8 mouse cellular contexts compared by ENCODE assay signal in the genomic region with DNA sequence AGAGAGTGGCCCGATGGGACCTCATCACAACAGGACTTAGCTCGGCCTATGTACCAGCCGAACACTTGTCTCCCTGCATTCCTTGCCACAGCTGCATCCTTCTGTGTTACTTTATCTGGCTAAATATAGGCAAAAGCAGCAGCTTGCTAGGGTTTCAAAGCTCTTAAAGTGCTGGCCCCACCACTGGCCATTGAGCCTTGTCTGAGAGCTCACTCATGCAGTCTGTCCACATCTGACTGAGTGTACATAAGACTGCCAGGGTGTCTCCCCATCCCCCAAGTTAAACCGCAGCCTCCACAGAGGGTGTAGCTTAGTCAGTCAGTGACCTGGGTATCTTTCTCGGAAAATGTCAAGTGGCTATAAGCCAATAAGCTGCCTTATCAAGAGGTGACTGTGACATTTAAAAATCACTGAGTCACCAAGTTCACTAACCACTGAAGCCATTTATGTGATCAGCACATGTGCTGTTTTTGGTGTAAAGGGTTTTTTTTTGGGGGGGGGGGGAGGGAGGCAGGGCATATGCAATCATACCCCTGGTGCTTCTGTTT. TPM values are rescaled to one million over a fixed set of nuclear protein-coding genes. Genes with fewer than 3 reads are reported as not detected.
DNase-seq lines count a peak whose midpoint lies in the region; ATAC-seq lines count a peak whose summit lies in the region.

No protein-coding gene starts in this region.

- no peak for DNase-seq in frontal cortex, postnatal 10 days (ENCODE audit: low spot score in 2 of 2)
- DNase-seq in A20 (ENCODE audit: low read depth, low spot score) = peak; percentile 34
- DNase-seq in gastrocnemius, adult 18-20 months (ENCODE audit: low spot score) = no peak
- DNase-seq in cerebellum, adult 9-10 months = no peak

- no peak overlapping the region for H3K4me2 ChIP-seq in liver, embryonic 12.5 days
- H3K4me2 ChIP-seq in intestine, embryonic 15.5 days (replicated peaks) = no peak overlapping the region

- peaks cover 4% of the 10 kb centered on the region; the same call in 1 of the 2 replicates for H3K27me3 ChIP-seq in liver, embryonic 12.5 days (replicated peaks)
- H3K27me3 ChIP-seq in intestine, embryonic 15.5 days (replicated peaks) = no peaks in the 10 kb centered on the region

- peak; percentile 27; the same call in 1 of the 2 replicates for ATAC-seq in frontal cortex, adult (ENCODE audit: low TSS enrichment)
- ATAC-seq in common myeloid progenitor, adult 5-6 weeks (replicated peaks; ENCODE audit: low read depth, poor library complexity, severe bottlenecking) = peak; percentile 75
- ATAC-seq in liver, embryonic 12.5 days = peak; percentile 59; the same call in 1 of the 2 replicates
- ATAC-seq in intestine, embryonic 15.5 days = no peak

- no peak overlapping the region for H3K27ac ChIP-seq in liver, embryonic 12.5 days
- H3K27ac ChIP-seq in intestine, embryonic 15.5 days = no peak overlapping the region

- WGBS in liver, embryonic 12.5 days (ENCODE audit: insufficient replicate concordance) = 37% methylated on average over 5 of the region's 5 CpGs
- 56% methylated on average over 5 of the region's 5 CpGs for WGBS in intestine, embryonic 15.5 days

- H3K9me3 ChIP-seq in liver, embryonic 12.5 days (replicated peaks) = no peaks in the 10 kb centered on the region
- H3K9me3 ChIP-seq in intestine, embryonic 15.5 days = no peaks in the 10 kb centered on the region

- H3K4me1 ChIP-seq in liver, embryonic 12.5 days = peaks cover 13% of the 10 kb centered on the region
- H3K4me1 ChIP-seq in intestine, embryonic 15.5 days (replicated peaks) = no peaks in the 10 kb centered on the region

- H3K4me3 ChIP-seq in liver, embryonic 12.5 days = no peak overlapping the region
- H3K4me3 ChIP-seq in intestine, embryonic 15.5 days (replicated peaks) = no peak overlapping the region

- H3K9ac ChIP-seq in liver, embryonic 12.5 days = no peak overlapping the region
- no peak overlapping the region for H3K9ac ChIP-seq in intestine, embryonic 15.5 days

- no peaks in the 10 kb centered on the region for H3K36me3 ChIP-seq in liver, embryonic 12.5 days
- H3K36me3 ChIP-seq in intestine, embryonic 15.5 days = no peaks in the 10 kb centered on the region

RNA-seq across cellular contexts. Expression of gene Neb, which starts 59.2 kb away (rescaled TPM):
- under 0.01 and 0.32 TPM in 2 replicates for total RNA-seq in common myeloid progenitor, adult 5-6 weeks (2017)
- polyA plus RNA-seq in liver, embryonic 12.5 days (2016; fragmentation: Nextera tagmentation; extraction: Ambion mirVana) = 0.50 and 1.5 TPM in 2 replicates
- 1,000 to 10,000 TPM; 5,308 to 5,533 TPM for total RNA-seq in gastrocnemius, adult 18-20 months (2021)
- polyA plus RNA-seq in intestine, embryonic 15.5 days (2015; fragmentation: Nextera tagmentation; extraction: Ambion mirVana) = 0.59 and 1.4 TPM in 2 replicates

Comparison
In these comparisons a context has a peak if more than half of its experiments do, and no peak if none do; other contexts are left out.
1. RNA of gene Neb, which starts 59.2 kb away (total RNA-seq): 5,308 to 5,533 TPM in gastrocnemius, adult 18-20 months; under 0.01 to 0.32 TPM in common myeloid progenitor, adult 5-6 weeks; every median in the first group is over 1,000 times any median in the second.